Comparison of ENCODE assay signal across 30 mouse cellular contexts in the genomic region with DNA sequence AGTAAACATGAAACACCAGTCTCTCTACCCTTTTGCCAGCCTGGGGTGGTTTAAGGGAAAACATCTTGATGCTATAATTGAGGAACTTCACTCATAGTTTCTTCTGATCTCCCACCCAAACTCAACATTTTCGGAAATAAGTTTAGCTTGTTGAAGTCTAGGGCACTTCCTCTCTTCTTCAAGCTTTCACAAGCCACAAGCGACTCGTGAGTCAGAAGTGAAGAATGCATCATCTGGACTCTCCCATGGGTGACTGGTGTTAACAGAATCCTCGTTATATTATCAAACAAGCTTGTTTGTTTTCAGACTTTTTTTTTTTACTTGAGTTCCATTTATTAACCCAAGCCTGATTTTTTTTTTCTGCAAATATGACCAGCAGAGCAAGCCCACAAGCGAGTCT.
A peak's percentile ranks its signal among the peaks of the same experiment; 100 is the strongest.
DNase-seq lines count a peak whose midpoint lies in the region; TF ChIP-seq lines count a peak whose summit lies in the region.
"Had no signal": no experiment of that assay in that cellular context is flagged by ENCODE, and none has a peak within 500 bp of the region (broad histone marks: within the 10 kb centered on the region; RNA-seq: fewer than 3 reads in every experiment).

No protein-coding gene starts in this region.

- in situ Hi-C loops in CH12.LX (cut with MboI; ENCODE audit: low pct_ligation_motif_present, low pct_unique_long_range_greater_than_20kb, low sequenced_read_pairs) = no loop called here

- no peak for TF ChIP-seq CTCF in CH12.LX (conservative IDR thresholded peaks at IDR 0.05 in 1 of 2, IDR thresholded peaks at IDR 0.05 in 1 of 2; ENCODE audit: low read depth in 2 of 2, low read length in 2 of 2)
- TF ChIP-seq CTCF in embryonic fibroblast, embryonic 13.5 days (IDR thresholded peaks at IDR 0.05; ENCODE audit: borderline replicate concordance, insufficient read depth, low read length) = no peak

- no peak overlapping the region for H3K4me3 ChIP-seq in heart, embryonic 10.5 days
- H3K4me3 ChIP-seq in CH12.LX (replicated peaks in 1 of 3; ENCODE audit: low read depth in 2 of 3, low read length in 2 of 3, poor library complexity in 1 of 3) = no peak overlapping the region
- H3K4me3 ChIP-seq in embryonic fibroblast, embryonic 13.5 days (ENCODE audit: insufficient read depth, low read length) = no peak overlapping the region
- H3K4me3 ChIP-seq: embryonic facial prominence, embryonic 12.5 days; heart, embryonic 12.5 days; hindbrain, embryonic 12.5 days; intestine, embryonic 15.5 days; liver, embryonic 15.5 days; lung, embryonic 15.5 days; megakaryocyte, embryonic 14.5 days; midbrain, embryonic 12.5 days; neural tube, embryonic 13.5 days had no signal

- WGBS in heart, embryonic 10.5 days = 69% methylated on average over 5 of the region's 5 CpGs

- TF ChIP-seq POLR2A in CH12.LX (IDR thresholded peaks at IDR 0.05; ENCODE audit: low read depth, low read length) = no peak
- no peak for TF ChIP-seq POLR2A in embryonic fibroblast, embryonic 13.5 days (IDR thresholded peaks at IDR 0.05; ENCODE audit: low read depth, low read length)

- no peak overlapping the region for H3K27ac ChIP-seq in heart, embryonic 10.5 days
- H3K27ac ChIP-seq in CH12.LX (ENCODE audit: insufficient read depth, low read depth) = no peak overlapping the region
- peak overlapping the region; percentile 69; the same call in 1 of the 2 replicates for H3K27ac ChIP-seq in embryonic fibroblast, embryonic 13.5 days (ENCODE audit: insufficient read depth, low read length)
- H3K27ac ChIP-seq: embryonic facial prominence, embryonic 12.5 days; hindbrain, embryonic 12.5 days; hindbrain, postnatal 0 days; intestine, embryonic 15.5 days; kidney, postnatal 0 days; liver, embryonic 15.5 days; lung, embryonic 15.5 days; midbrain, embryonic 12.5 days; neural tube, embryonic 13.5 days had no signal

- H3K27me3 ChIP-seq in heart, embryonic 10.5 days (ENCODE audit: insufficient read depth, poor library complexity, severe bottlenecking) = peaks cover 41% of the 10 kb centered on the region
- no peaks in the 10 kb centered on the region for H3K27me3 ChIP-seq in CH12.LX (replicated peaks)
- H3K27me3 ChIP-seq: embryonic facial prominence, embryonic 12.5 days; hindbrain, embryonic 12.5 days; intestine, embryonic 15.5 days; liver, embryonic 15.5 days; lung, embryonic 15.5 days; megakaryocyte, embryonic 14.5 days; midbrain, embryonic 12.5 days; neural tube, embryonic 13.5 days had no signal

- dilution Hi-C loops in CH12.LX (cut with MboI; ENCODE audit: extremely low pct_ligation_motif_present, extremely low pct_unique_long_range_greater_than_20kb, low sequenced_read_pairs) = no loop called here

- H3K9ac ChIP-seq in CH12.LX (ENCODE audit: insufficient read depth, low read depth) = no peak overlapping the region
- H3K9ac ChIP-seq: embryonic facial prominence, embryonic 12.5 days; forebrain, postnatal 0 days; heart, embryonic 12.5 days; hindbrain, embryonic 12.5 days; intestine, embryonic 15.5 days; liver, embryonic 15.5 days; lung, embryonic 15.5 days; midbrain, embryonic 12.5 days; neural tube, embryonic 13.5 days had no signal

- H3K9me3 ChIP-seq in heart, embryonic 10.5 days = no peaks in the 10 kb centered on the region
- no peaks in the 10 kb centered on the region for H3K9me3 ChIP-seq in CH12.LX (replicated peaks; ENCODE audit: low read length)
- H3K9me3 ChIP-seq: embryonic facial prominence, embryonic 12.5 days; heart, embryonic 12.5 days; hindbrain, embryonic 12.5 days; intestine, embryonic 15.5 days; liver, embryonic 15.5 days; lung, embryonic 15.5 days; midbrain, embryonic 12.5 days; neural tube, embryonic 13.5 days had no signal

- H3K4me1 ChIP-seq in heart, embryonic 10.5 days = peaks cover 11% of the 10 kb centered on the region
- no peaks in the 10 kb centered on the region for H3K4me1 ChIP-seq in CH12.LX (ENCODE audit: control insufficient read depth in 1 of 2, insufficient read depth in 2 of 2)
- peaks cover 26% of the 10 kb centered on the region for H3K4me1 ChIP-seq in embryonic fibroblast, embryonic 13.5 days (ENCODE audit: control insufficient read depth, insufficient read depth, low read length)
- H3K4me1 ChIP-seq: hindbrain, embryonic 12.5 days; intestine, embryonic 15.5 days; liver, embryonic 15.5 days; lung, embryonic 15.5 days; megakaryocyte, embryonic 14.5 days had no signal

- no peaks in the 10 kb centered on the region for H3K79me2 ChIP-seq in CH12.LX (replicated peaks; ENCODE audit: control insufficient read depth, extremely low read depth, insufficient read depth, poor library complexity, severe bottlenecking)

- H3K4me2 ChIP-seq in CH12.LX (ENCODE audit: insufficient read depth, low read depth, poor library complexity, severe bottlenecking) = no peak overlapping the region
- H3K4me2 ChIP-seq: embryonic facial prominence, embryonic 12.5 days; heart, embryonic 12.5 days; hindbrain, embryonic 12.5 days; intestine, embryonic 15.5 days; liver, embryonic 15.5 days; lung, embryonic 15.5 days; midbrain, embryonic 12.5 days; neural tube, embryonic 13.5 days had no signal

- no peak for TF ChIP-seq EP300 in CH12.LX (IDR thresholded peaks at IDR 0.05; ENCODE audit: low read length)

- TF ChIP-seq RAD21 in CH12.LX (IDR thresholded peaks at IDR 0.05; ENCODE audit: low read depth, low read length) = no peak

- DNase-seq in heart, adult 18-20 months = peak; percentile 13 to 17
- no peak for DNase-seq in heart, embryonic 10.5 days (ENCODE audit: low spot score)
- DNase-seq in CH12.LX (ENCODE audit: extremely low read depth) = peak; percentile 14
- DNase-seq in skeletal muscle tissue, adult 2 months (ENCODE audit: low read depth, low spot score) = peak; percentile 16
- DNase-seq in cerebellum, adult 11 months = no peak
- no peak for DNase-seq in layer of hippocampus, postnatal 14 days (ENCODE audit: low spot score in 2 of 2)
- DNase-seq: adrenal gland, postnatal 14 days; cerebellum, adult 11-12 months; cerebellum, postnatal 14 days; embryo, embryonic 11 days; forebrain, postnatal 0 days; kidney, adult 8-10 months; layer of hippocampus, adult 9-11 months; liver; lung, postnatal 36 days; right cerebral cortex, postnatal 4 days; thymus, adult 2 months; thymus, postnatal 36 days had no signal

- peaks cover 11% of the 10 kb centered on the region for H3K36me3 ChIP-seq in heart, embryonic 10.5 days
- no peaks in the 10 kb centered on the region for H3K36me3 ChIP-seq in CH12.LX (replicated peaks in 1 of 2; ENCODE audit: control insufficient read depth in 1 of 2, insufficient read depth in 1 of 2, low read length in 1 of 2)
- H3K36me3 ChIP-seq: intestine, embryonic 15.5 days; liver, embryonic 15.5 days had no signal

TF ChIP-seq in CH12.LX, 34 proteins besides CTCF, POLR2A, EP300 and RAD21:
- TF ChIP-seq BHLHE40 (IDR thresholded peaks at IDR 0.05; ENCODE audit: low read depth, low read length) = no peak
- TF ChIP-seq USF2 (conservative IDR thresholded peaks at IDR 0.05; ENCODE audit: low read depth, low read length) = no peak
- TF ChIP-seq ZMIZ1 (IDR thresholded peaks at IDR 0.05; ENCODE audit: low read depth, low read length) = no peak
- TF ChIP-seq MYC (IDR thresholded peaks at IDR 0.05; ENCODE audit: low read depth, low read length) = no peak
- TF ChIP-seq E2F4 (IDR thresholded peaks at IDR 0.05; ENCODE audit: insufficient replicate concordance, low read depth, low read length) = no peak
- no peak for TF ChIP-seq ETS1 (conservative IDR thresholded peaks at IDR 0.05; ENCODE audit: low read depth, low read length)
- no peak for TF ChIP-seq NRF1 (IDR thresholded peaks at IDR 0.05; ENCODE audit: low read depth, low read length)
- TF ChIP-seq POLR2AphosphoS2 (IDR thresholded peaks at IDR 0.05; ENCODE audit: low read depth, low read length) = no peak
- TF ChIP-seq TCF12 (IDR thresholded peaks at IDR 0.05; ENCODE audit: low read depth, low read length) = no peak
- TF ChIP-seq MAZ (IDR thresholded peaks at IDR 0.05; ENCODE audit: low read depth, low read length) = no peak
- TF ChIP-seq SMC3 (IDR thresholded peaks at IDR 0.05; ENCODE audit: low read depth, low read length) = no peak
- no peak for TF ChIP-seq JUND (conservative IDR thresholded peaks at IDR 0.05; ENCODE audit: low read depth, low read length)
- no peak for TF ChIP-seq ZKSCAN1 (IDR thresholded peaks at IDR 0.05; ENCODE audit: borderline replicate concordance, low read depth, low read length)
- TF ChIP-seq GABPA (IDR thresholded peaks at IDR 0.05; ENCODE audit: insufficient replicate concordance, low read depth, low read length) = no peak
- TF ChIP-seq MEF2A (IDR thresholded peaks at IDR 0.05; ENCODE audit: borderline replicate concordance, low read depth, low read length) = no peak
- TF ChIP-seq MXI1 (IDR thresholded peaks at IDR 0.05; ENCODE audit: low read depth, low read length) = no peak
- no peak for TF ChIP-seq SIN3A (IDR thresholded peaks at IDR 0.05; ENCODE audit: low read length)
- no peak for TF ChIP-seq PAX5 (IDR thresholded peaks at IDR 0.05; ENCODE audit: low read length)
- no peak for TF ChIP-seq UBTF (IDR thresholded peaks at IDR 0.05; ENCODE audit: low read depth, low read length)
TF ChIP-seq in CH12.LX: peak in this region for 0.

Comparison
In these comparisons a context has a peak if more than half of its experiments do, and no peak if none do; other contexts are left out.
1. DNase-seq: peak in heart, adult 18-20 months (2 of 2), CH12.LX (single experiment) and skeletal muscle tissue, adult 2 months (single experiment); none in heart, embryonic 10.5 days (single experiment), cerebellum, adult 11 months (single experiment) and layer of hippocampus, postnatal 14 days (0 of 2).